Mouse (Mus musculus): ENCODE data around the gene D5Ertd579e. TPM values are rescaled to one million over a fixed set of nuclear protein-coding genes. Genes with fewer than 3 reads are reported as not detected.

The D5Ertd579e gene
- total RNA-seq, 2 experiments from 2014 or later = 85.9 to 89.3 TPM

- DNase-seq = no peak
Measured at GRCm38 (mm10) chr5:36720710-36721375, 25.0 kb upstream of the D5Ertd579e start.

- DNase-seq = no peak
Measured at GRCm38 (mm10) chr5:36720219-36720618, 24.4 kb upstream of the D5Ertd579e start.

GRCm38 (mm10) chr5:36719601-36720000, 23.8 kb upstream of the D5Ertd579e start:
- DNase-seq = no peak

- DNase-seq = no peak
Measured at GRCm38 (mm10) chr5:36719135-36719534, 23.3 kb upstream of the D5Ertd579e start.

GRCm38 (mm10) chr5:36717889-36718288, 22.1 kb upstream of the D5Ertd579e start:
- no peak for DNase-seq

- no peak for DNase-seq
Measured at GRCm38 (mm10) chr5:36716816-36717215, 21.0 kb upstream of the D5Ertd579e start.

GRCm38 (mm10) chr5:36714832-36715231, 19.0 kb upstream of the D5Ertd579e start:
- DNase-seq = no peak

- DNase-seq = peak in 1 of 2 experiments; percentile 45
Measured at GRCm38 (mm10) chr5:36713693-36714092, 17.9 kb upstream of the D5Ertd579e start.

GRCm38 (mm10) chr5:36712553-36713534, 17.0 kb upstream of the D5Ertd579e start:
- DNase-seq = peak; percentile 92 to 96

- DNase-seq = peak in 1 of 2 experiments; percentile 56
Measured at GRCm38 (mm10) chr5:36711863-36712262, 16.0 kb upstream of the D5Ertd579e start.

GRCm38 (mm10) chr5:36705792-36706191, 10.0 kb upstream of the D5Ertd579e start:
- no peak for DNase-seq

- no peak for DNase-seq
Measured at GRCm38 (mm10) chr5:36705390-36705789, 9.6 kb upstream of the D5Ertd579e start.

- DNase-seq = no peak
Measured at GRCm38 (mm10) chr5:36704684-36705083, 8.9 kb upstream of the D5Ertd579e start.

- peak in 1 of 2 experiments; percentile 34 for DNase-seq
Measured at GRCm38 (mm10) chr5:36700939-36701620, 5.3 kb upstream of the D5Ertd579e start.

GRCm38 (mm10) chr5:36698689-36699088, 2.9 kb upstream of the D5Ertd579e start:
- no peak for DNase-seq

- DNase-seq = no peak
Measured at GRCm38 (mm10) chr5:36698067-36698670, 2.3 kb upstream of the D5Ertd579e start.

GRCm38 (mm10) chr5:36696504-36697300, 878 bp upstream of the D5Ertd579e start:
- DNase-seq = peak; percentile 49 to 52

- no peak for DNase-seq
Measured at GRCm38 (mm10) chr5:36695005-36695404, 819 bp downstream of the D5Ertd579e start.

GRCm38 (mm10) chr5:36693651-36694050, 2.2 kb downstream of the D5Ertd579e start:
- DNase-seq = no peak

GRCm38 (mm10) chr5:36691423-36691822, 4.4 kb downstream of the D5Ertd579e start:
- peak; percentile 45 to 47 for DNase-seq

GRCm38 (mm10) chr5:36685170-36685569, 10.7 kb downstream of the D5Ertd579e start:
- no peak for DNase-seq

Data from heart, adult 18-20 months (tissue).